Mouse (Mus musculus) left cerebral cortex, adult 18-20 months (tissue): Measurements from ENCODE around the gene Padi2. TPM values are rescaled to one million over a fixed set of nuclear protein-coding genes. Genes with fewer than 3 reads are reported as not detected.

Experiments
- DNase-seq, 2 experiments: peaks; one replicate each; pipeline ENCODE4 v3.0.0; 2021 to 2022; ENCODE audit warnings: low spot score in 2 of 2, mixed read lengths in 1 of 2
- total RNA-seq, 2 experiments: library from RNA; stranded (reverse); gene quantifications; 2 replicates each; pipeline ENCODE4 v1.2.3; 2021

Padi2 gene
- total RNA-seq, 2 experiments from 2014 or later = 13.5 to 14.6 TPM

DNA sequence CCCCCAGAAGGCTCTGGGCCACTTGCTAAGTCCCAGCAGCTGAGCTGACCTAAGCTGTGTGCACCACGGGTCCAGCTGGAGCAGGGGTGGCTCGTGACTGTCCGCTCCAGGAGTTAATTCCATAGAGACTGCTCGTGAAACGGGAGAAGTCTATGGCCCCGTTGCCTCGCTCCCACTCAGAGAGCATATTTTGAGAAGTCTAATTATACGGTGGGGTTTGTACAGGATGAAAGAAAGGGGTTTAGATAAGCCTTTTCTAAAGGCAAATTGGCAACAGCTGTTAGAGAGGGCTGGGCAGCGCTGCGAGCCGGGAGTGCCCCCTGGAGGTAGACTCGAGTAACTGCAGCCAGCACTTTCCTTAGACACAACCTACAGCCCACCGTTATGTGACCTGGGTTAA lies 51.6 kb downstream of the Padi2 start:
- DNase-seq = peak; percentile 81 to 83

DNA sequence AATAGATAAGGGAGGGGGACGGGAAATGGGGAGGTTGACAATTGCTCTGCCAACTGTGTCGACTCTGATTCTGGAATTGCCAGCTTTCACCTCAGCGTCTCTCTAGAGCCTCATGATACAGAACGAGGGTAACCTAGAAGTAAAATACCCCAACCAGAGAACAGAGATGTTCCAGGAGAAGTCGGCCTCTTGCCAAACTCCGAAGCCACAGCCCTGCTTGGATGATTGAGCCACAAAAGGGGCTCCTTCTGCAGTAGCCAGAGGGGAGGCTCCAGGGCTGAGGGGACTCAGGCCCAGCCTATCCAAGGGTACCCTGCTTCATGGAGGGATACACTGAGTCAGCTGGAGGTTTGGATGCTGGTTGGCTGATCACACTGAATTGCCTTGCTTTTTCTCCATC lies 52.2 kb downstream of the Padi2 start:
- no peak for DNase-seq

- DNase-seq = no peak
Measured at GRCm38 (mm10) chr4:140959128-140959679, 53.1 kb downstream of the Padi2 start.

- DNase-seq = no peak
Measured at GRCm38 (mm10) chr4:140959715-140960479, 53.8 kb downstream of the Padi2 start.

DNA sequence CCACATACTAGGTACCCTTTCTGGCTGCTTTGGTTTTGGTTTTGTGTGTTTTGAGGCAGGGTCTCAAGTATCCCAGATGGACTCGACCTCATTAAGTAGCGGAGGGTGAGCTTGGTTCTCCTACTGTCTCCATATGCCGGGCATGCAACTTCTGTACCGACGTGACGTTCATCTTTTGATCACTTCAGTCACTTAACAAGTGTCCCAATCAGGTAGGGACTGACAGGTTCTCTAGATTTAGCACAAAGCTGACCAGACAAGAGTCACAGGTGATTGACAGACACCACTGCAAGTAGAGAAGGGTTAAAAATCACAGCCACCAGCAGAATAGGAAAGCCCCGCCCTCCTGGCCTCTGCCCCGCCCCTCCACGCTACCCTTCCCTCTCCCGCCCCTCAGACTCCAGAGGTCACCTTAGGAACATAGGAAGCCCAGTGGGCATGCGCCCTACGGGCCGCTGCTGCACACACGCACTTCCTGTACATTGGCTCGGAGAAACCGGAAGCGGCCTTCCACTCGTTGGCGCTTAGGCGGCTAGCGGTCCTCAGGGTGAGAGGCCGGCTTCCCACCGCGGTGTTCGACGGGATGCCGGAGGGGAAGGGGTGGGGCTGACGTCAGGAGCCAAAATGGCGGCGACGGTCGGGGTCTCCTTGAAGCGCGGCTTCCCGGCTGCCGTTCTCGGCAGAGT lies 54.8 kb downstream of the Padi2 start, which contains the start of gene Sdhb:
Sdhb (plus strand) TSS at position 423 of the 686 bp plus-strand sequence.
- DNase-seq = peak; percentile 96 to 97

- no peak for DNase-seq
Measured at GRCm38 (mm10) chr4:140961467-140962206, 55.5 kb downstream of the Padi2 start.

GRCm38 (mm10) chr4:140962207-140962909 lies 56.2 kb downstream of the Padi2 start:
- DNase-seq = no peak

DNA sequence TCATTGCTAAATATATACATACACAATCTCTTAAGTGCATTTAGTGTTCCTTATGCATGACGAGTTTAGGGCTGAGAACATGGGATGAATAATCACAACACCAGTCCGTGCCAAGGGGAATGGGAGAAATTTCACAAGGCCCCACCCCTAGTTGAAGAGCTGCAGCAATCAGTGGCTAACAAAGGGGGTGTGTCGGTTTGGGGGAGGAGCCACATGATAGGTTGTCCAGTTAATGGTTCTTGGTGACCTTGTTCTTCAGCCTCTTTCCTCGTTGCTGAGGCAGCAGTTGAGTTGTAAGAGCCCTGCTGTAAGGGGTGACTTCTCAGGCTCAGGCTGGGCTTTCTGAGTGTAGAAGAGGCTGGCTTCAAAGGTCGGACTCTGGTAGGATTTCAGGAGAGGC lies 56.8 kb downstream of the Padi2 start:
- DNase-seq = no peak

DNA sequence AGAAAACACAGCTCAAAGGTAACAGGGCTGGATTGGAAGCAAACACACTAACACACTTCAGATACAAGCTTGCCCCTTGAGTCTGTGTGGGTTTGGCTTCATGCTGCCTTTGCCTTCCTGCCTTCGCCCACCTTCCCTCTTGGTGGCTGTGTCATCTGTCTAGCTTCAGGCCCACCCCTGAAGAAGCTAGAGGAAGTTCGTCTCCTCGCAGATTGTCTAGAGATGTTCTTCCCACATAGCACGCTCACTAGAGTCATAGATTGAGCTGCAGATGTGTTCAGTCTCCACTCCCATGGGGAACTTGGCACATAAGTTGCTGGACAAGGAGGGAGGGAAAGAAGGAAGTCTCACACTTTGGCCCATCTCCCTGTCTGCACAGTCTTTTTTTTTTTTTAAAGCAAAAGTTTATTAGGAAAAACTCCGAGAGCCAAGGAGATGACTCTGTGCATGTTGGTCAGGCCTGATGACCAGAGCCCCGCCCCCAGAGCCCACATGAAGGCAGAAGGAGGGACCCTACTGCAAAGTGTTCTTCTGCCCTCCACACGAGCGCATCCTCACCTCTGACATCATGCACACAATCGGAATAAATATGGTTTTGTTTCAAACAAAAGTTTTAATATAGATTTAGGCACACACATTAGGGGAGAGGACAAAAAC lies 57.9 kb downstream of the Padi2 start:
- DNase-seq = peak in 1 of 2 experiments; percentile 45

GRCm38 (mm10) chr4:140964620-140965019 lies 58.5 kb downstream of the Padi2 start:
- DNase-seq = peak; percentile 70 to 76

- no peak for DNase-seq
Measured at GRCm38 (mm10) chr4:140967386-140968159, 61.4 kb downstream of the Padi2 start.

DNA sequence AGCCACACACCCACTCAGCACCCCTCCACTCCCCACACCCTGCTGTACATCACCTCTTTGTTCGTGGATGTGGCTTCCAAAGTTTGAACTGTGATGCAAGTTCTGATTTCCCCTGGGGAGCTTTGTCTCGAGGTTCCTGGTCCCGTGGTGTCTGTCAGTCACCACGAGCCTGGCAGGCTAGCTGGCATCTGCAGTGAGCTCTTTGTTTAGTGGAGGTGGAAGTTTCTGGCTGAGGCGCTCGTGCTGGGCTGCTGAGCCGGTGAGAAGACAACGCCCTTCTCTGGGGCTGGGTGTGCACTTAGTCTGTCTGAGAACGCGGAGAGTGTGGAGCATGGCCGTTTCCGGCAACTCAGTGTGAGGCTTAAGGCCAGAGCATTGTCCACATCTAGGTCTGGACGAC lies 65.5 kb downstream of the Padi2 start:
- no peak for DNase-seq

DNA sequence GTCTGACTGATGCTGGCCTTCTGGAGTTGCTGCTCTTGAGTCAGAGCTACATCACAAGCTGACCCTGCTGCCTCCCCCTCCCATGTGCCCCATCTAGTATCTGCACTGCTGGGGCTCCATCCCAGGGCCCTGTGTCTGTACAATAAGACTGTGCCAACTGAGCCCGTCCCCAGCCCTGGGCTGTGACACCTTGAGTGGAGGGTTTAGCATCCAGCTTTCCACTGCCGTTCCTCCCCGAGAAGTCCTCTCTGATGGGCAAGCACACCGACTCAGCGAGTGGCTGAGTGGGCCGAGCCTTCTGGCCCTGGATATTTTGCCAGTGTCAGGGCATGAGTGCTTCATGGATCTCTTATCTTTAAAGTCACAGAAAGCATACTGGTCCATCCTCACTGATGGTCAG lies 68.3 kb downstream of the Padi2 start:
- no peak for DNase-seq

GRCm38 (mm10) chr4:140975356-140975755 lies 69.2 kb downstream of the Padi2 start:
- DNase-seq = no peak

GRCm38 (mm10) chr4:140977278-140977677 lies 71.1 kb downstream of the Padi2 start:
- no peak for DNase-seq

DNA sequence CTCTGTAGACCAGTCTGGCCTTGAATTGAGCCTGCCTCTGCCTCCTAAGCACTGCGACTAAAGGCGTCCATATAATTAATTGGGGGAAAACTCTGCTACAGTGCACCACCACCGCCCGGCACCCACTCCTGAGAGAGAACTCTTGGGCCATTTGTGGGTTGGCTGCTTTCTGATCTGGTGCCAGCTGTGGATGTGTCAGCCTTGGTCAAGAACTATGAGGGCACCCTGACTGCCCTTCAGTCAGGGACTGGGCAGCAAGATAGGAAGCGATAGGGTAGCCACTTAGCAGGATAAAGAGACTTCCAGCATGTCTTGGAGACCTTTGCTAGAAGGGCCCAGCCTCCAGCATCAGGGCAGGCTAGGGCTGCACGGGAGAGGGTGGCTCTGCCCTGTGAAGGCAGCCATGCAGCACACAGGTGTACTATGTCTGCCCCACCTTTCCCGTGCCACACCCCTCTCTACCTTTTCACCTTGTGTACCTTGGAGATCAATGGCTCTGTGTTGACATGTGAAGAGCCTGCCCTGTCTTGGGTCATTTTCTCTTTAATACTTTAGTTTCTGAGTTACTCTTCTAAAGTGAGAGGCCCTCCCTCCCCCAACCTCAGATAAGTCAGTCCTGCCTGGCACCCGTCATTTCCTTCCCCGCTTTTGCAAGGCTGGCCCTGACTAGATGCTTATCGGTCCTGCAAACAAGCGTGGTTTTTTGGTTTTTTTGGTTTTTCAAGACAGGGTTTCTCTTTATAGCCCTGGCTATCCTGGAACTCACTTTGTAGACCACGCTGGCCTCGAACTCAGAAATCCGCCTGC lies 71.9 kb downstream of the Padi2 start:
- no peak for DNase-seq

- no peak for DNase-seq
Measured at GRCm38 (mm10) chr4:140981605-140982004, 75.5 kb downstream of the Padi2 start.

DNA sequence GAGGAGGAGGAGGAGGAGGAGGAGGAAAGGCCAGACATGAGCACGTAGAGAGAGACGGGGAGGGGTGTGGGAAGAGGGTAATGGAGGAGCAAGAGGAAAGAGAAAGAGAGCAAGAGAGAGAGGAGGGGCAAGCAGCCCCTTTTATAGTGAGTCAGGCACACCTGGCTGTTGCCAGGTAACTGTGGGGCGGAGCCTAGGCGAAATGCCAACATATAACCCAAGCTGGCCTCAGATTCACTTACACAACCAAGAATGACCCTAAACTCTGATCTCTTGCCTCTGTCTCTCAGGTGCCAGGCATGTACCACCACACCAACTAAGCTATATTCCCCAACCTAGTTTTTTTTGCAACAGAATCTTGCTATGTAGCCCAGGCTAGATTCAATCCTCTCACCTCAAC lies 76.7 kb downstream of the Padi2 start:
- DNase-seq = no peak

DNA sequence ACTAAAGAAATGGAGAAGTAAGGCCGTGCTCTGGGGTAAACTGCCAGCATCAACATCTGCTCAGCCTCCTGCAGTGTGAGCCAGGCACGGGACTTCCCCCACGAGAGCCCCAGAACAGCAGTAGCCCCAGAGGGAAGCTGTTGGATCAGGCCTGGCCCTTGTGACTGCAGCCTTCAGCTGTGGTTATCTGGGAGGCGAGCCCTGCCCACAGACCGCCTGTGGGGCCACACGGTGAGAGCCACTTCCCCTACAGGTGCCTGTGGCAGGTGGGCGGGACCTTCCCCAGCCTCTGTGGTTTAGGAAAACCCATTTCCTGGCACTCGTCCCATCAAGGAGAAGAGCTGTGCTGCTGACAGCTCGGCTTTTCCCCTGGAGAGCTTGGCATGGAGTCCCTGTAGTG lies 77.3 kb downstream of the Padi2 start:
- DNase-seq = peak in 1 of 2 experiments; percentile 34
